Mouse (Mus musculus): Measurements from ENCODE around the gene Wnt1.

GRCm38 (mm10) chr15:98789661-98790535 lies at the start of gene Wnt1:
- TF ChIP-seq POLR2A (IDR thresholded peaks at IDR 0.05; ENCODE audit: control insufficient read depth, low read depth, low read length) (no peak), CTCF (IDR thresholded peaks at IDR 0.05; ENCODE audit: control insufficient read depth, insufficient read depth, insufficient replicate concordance, low read depth, low read length) (no peak)
